Mouse (Mus musculus): ENCODE measurements around the gene Safb2. TPM values are rescaled to one million over a fixed set of nuclear protein-coding genes. Genes with fewer than 3 reads are reported as not detected.
"Not testable (repeated sequence)": the region's sequence is repeated elsewhere in the genome, so short reads cannot be mapped to it uniquely, and the experiment has no call there.

Gene Safb2
- polyA plus RNA-seq, 1 experiment from 2014 or later = 73.5 TPM

- Histone ChIP-seq H3K4me2 (replicated peaks; ENCODE audit: low read depth, low read length) (peak overlapping the region; percentile 98), H3K27me3 (ENCODE audit: control insufficient read depth, insufficient read depth, low read length) (no peaks in the 10 kb centered on the region), H3K9ac (replicated peaks; ENCODE audit: low read depth, low read length) (no peak overlapping the region), H3K36me3 (ENCODE audit: control insufficient read depth, insufficient read depth, low read length) (peaks cover 20% of the 10 kb centered on the region; the same call in 1 of the 2 replicates), H3K4me3 (ENCODE audit: low read depth, low read length) (peak overlapping the region; percentile 85; the same call in 1 of the 2 replicates), H3K27ac (ENCODE audit: low read length) (no peak overlapping the region), H3K9me3 (ENCODE audit: control insufficient read depth, low read depth, low read length) (no peaks in the 10 kb centered on the region), H3K4me1 (ENCODE audit: control insufficient read depth, insufficient read depth, low read length) (peaks cover 13% of the 10 kb centered on the region)
- WGBS = 78% methylated on average over 3 of the region's 3 CpGs
- no peak for ATAC-seq (ENCODE audit: insufficient number of reproducible peaks, insufficient read depth, low FRiP score, low read depth)
Observed at GRCm38 (mm10) chr17:56625495-56625894, 41.1 kb upstream of the Safb2 start.

- H3K4me1 ChIP-seq (ENCODE audit: control insufficient read depth, insufficient read depth, low read length) = peaks cover 12% of the 10 kb centered on the region; the same call in 1 of the 2 replicates
- H3K4me3 ChIP-seq (ENCODE audit: low read depth, low read length) = no peak overlapping the region
- no peak overlapping the region for H3K9ac ChIP-seq (replicated peaks; ENCODE audit: low read depth, low read length)
- H3K4me2 ChIP-seq (replicated peaks; ENCODE audit: low read depth, low read length) = no peak overlapping the region
- H3K27me3 ChIP-seq (ENCODE audit: control insufficient read depth, insufficient read depth, low read length) = no peaks in the 10 kb centered on the region
- H3K27ac ChIP-seq (ENCODE audit: low read length) = no peak overlapping the region
- 89% methylated on average over 8 of the region's 8 CpGs for WGBS
- no peak for ATAC-seq (ENCODE audit: insufficient number of reproducible peaks, insufficient read depth, low FRiP score, low read depth)
- H3K36me3 ChIP-seq (ENCODE audit: control insufficient read depth, insufficient read depth, low read length) = peaks cover 61% of the 10 kb centered on the region
- H3K9me3 ChIP-seq (ENCODE audit: control insufficient read depth, low read depth, low read length) = no peaks in the 10 kb centered on the region
Observed at GRCm38 (mm10) chr17:56617628-56618027, 33.2 kb upstream of the Safb2 start.

- H3K9me3 ChIP-seq (ENCODE audit: control insufficient read depth, low read depth, low read length) = no peaks in the 10 kb centered on the region
- H3K9ac ChIP-seq (replicated peaks; ENCODE audit: low read depth, low read length) = no peak overlapping the region
- WGBS = 76% methylated on average over 3 of the region's 3 CpGs
- peaks cover 59% of the 10 kb centered on the region for H3K36me3 ChIP-seq (ENCODE audit: control insufficient read depth, insufficient read depth, low read length)
- H3K4me1 ChIP-seq (ENCODE audit: control insufficient read depth, insufficient read depth, low read length) = peaks cover 12% of the 10 kb centered on the region; the same call in 1 of the 2 replicates
- no peak overlapping the region for H3K27ac ChIP-seq (ENCODE audit: low read length)
- no peak overlapping the region for H3K4me2 ChIP-seq (replicated peaks; ENCODE audit: low read depth, low read length)
- H3K27me3 ChIP-seq (ENCODE audit: control insufficient read depth, insufficient read depth, low read length) = no peaks in the 10 kb centered on the region
- ATAC-seq (ENCODE audit: insufficient number of reproducible peaks, insufficient read depth, low FRiP score, low read depth) = no peak
- H3K4me3 ChIP-seq (ENCODE audit: low read depth, low read length) = no peak overlapping the region
Observed at GRCm38 (mm10) chr17:56616725-56617124, 32.3 kb upstream of the Safb2 start.

- Histone ChIP-seq H3K4me2 (replicated peaks; ENCODE audit: low read depth, low read length) (no peak overlapping the region), H3K9me3 (ENCODE audit: control insufficient read depth, low read depth, low read length) (no peaks in the 10 kb centered on the region), H3K4me3 (ENCODE audit: low read depth, low read length) (no peak overlapping the region), H3K36me3 (ENCODE audit: control insufficient read depth, insufficient read depth, low read length) (peaks cover 55% of the 10 kb centered on the region), H3K4me1 (ENCODE audit: control insufficient read depth, insufficient read depth, low read length) (peaks cover 15% of the 10 kb centered on the region; the same call in 1 of the 2 replicates), H3K27me3 (ENCODE audit: control insufficient read depth, insufficient read depth, low read length) (no peaks in the 10 kb centered on the region), H3K9ac (replicated peaks; ENCODE audit: low read depth, low read length) (no peak overlapping the region), H3K27ac (ENCODE audit: low read length) (no peak overlapping the region)
- 85% methylated on average over 4 of the region's 4 CpGs for WGBS
- ATAC-seq (ENCODE audit: insufficient number of reproducible peaks, insufficient read depth, low FRiP score, low read depth) = no peak
Observed at GRCm38 (mm10) chr17:56615792-56616191, 31.4 kb upstream of the Safb2 start.

- no peaks in the 10 kb centered on the region for H3K27me3 ChIP-seq (ENCODE audit: control insufficient read depth, insufficient read depth, low read length)
- H3K4me3 ChIP-seq (ENCODE audit: low read depth, low read length) = peak overlapping the region; percentile 70; the same call in 1 of the 2 replicates
- peak overlapping the region; percentile 89 for H3K4me2 ChIP-seq (replicated peaks; ENCODE audit: low read depth, low read length)
- peaks cover 49% of the 10 kb centered on the region for H3K36me3 ChIP-seq (ENCODE audit: control insufficient read depth, insufficient read depth, low read length)
- H3K27ac ChIP-seq (ENCODE audit: low read length) = no peak overlapping the region
- peak overlapping the region; percentile 83; the same call in 1 of the 2 replicates for H3K9ac ChIP-seq (replicated peaks; ENCODE audit: low read depth, low read length)
- no peaks in the 10 kb centered on the region for H3K9me3 ChIP-seq (ENCODE audit: control insufficient read depth, low read depth, low read length)
- H3K4me1 ChIP-seq (ENCODE audit: control insufficient read depth, insufficient read depth, low read length) = peaks cover 15% of the 10 kb centered on the region; the same call in 1 of the 2 replicates
- WGBS = 77% methylated on average over 11 of the region's 11 CpGs
- ATAC-seq (ENCODE audit: insufficient number of reproducible peaks, insufficient read depth, low FRiP score, low read depth) = no peak
Observed at GRCm38 (mm10) chr17:56615136-56615784, 30.9 kb upstream of the Safb2 start.

GRCm38 (mm10) chr17:56614391-56615135 is 30.2 kb upstream of the Safb2 start:
- peaks cover 42% of the 10 kb centered on the region for H3K36me3 ChIP-seq (ENCODE audit: control insufficient read depth, insufficient read depth, low read length)
- peak overlapping the region; percentile 70 for H3K4me3 ChIP-seq (ENCODE audit: low read depth, low read length)
- H3K4me1 ChIP-seq (ENCODE audit: control insufficient read depth, insufficient read depth, low read length) = peaks cover 15% of the 10 kb centered on the region; the same call in 1 of the 2 replicates
- no peaks in the 10 kb centered on the region for H3K27me3 ChIP-seq (ENCODE audit: control insufficient read depth, insufficient read depth, low read length)
- peak overlapping the region; percentile 89 for H3K4me2 ChIP-seq (replicated peaks; ENCODE audit: low read depth, low read length)
- 27% methylated on average over 14 of the region's 14 CpGs for WGBS
- H3K9ac ChIP-seq (replicated peaks; ENCODE audit: low read depth, low read length) = peak overlapping the region; percentile 83
- no peak for ATAC-seq (ENCODE audit: insufficient number of reproducible peaks, insufficient read depth, low FRiP score, low read depth)
- no peaks in the 10 kb centered on the region for H3K9me3 ChIP-seq (ENCODE audit: control insufficient read depth, low read depth, low read length)
- no peak overlapping the region; the same call in 1 of the 2 replicates for H3K27ac ChIP-seq (ENCODE audit: low read length)

- H3K27me3 ChIP-seq (ENCODE audit: control insufficient read depth, insufficient read depth, low read length); H3K9me3 ChIP-seq (ENCODE audit: control insufficient read depth, low read depth, low read length); ATAC-seq (ENCODE audit: insufficient number of reproducible peaks, insufficient read depth, low FRiP score, low read depth): not testable (repeated sequence)
- peak overlapping the region; percentile 70 for H3K4me3 ChIP-seq (ENCODE audit: low read depth, low read length)
- peak overlapping the region; percentile 80 for H3K27ac ChIP-seq (ENCODE audit: low read length)
- H3K4me2 ChIP-seq (replicated peaks; ENCODE audit: low read depth, low read length) = peak overlapping the region; percentile 89
- WGBS = under 1% methylated on average over 26 of the region's 26 CpGs
- H3K4me1 ChIP-seq (ENCODE audit: control insufficient read depth, insufficient read depth, low read length) = peaks cover 15% of the 10 kb centered on the region; the same call in 1 of the 2 replicates
- peaks cover 38% of the 10 kb centered on the region for H3K36me3 ChIP-seq (ENCODE audit: control insufficient read depth, insufficient read depth, low read length)
- H3K9ac ChIP-seq (replicated peaks; ENCODE audit: low read depth, low read length) = peak overlapping the region; percentile 83
Observed at GRCm38 (mm10) chr17:56613893-56614292, 29.5 kb upstream of the Safb2 start.

GRCm38 (mm10) chr17:56613236-56613844 is 29.0 kb upstream of the Safb2 start, which contains the start of gene Rpl36:
TSS of gene Rpl36 (plus strand) at chr17:56613416.
- Histone ChIP-seq H3K9ac (replicated peaks; ENCODE audit: low read depth, low read length) (peak within 1 kb of the TSS; percentile 83), H3K4me1 (ENCODE audit: control insufficient read depth, insufficient read depth, low read length) (peaks cover 20% of the 10 kb centered on the region; the same call in 1 of the 2 replicates), H3K9me3 (ENCODE audit: control insufficient read depth, low read depth, low read length) (no peaks in the 10 kb centered on the region), H3K4me2 (replicated peaks; ENCODE audit: low read depth, low read length) (peak within 1 kb of the TSS; percentile 89), H3K36me3 (ENCODE audit: control insufficient read depth, insufficient read depth, low read length) (peaks cover 33% of the 10 kb centered on the region), H3K27me3 (ENCODE audit: control insufficient read depth, insufficient read depth, low read length) (no peaks in the 10 kb centered on the region), H3K27ac (ENCODE audit: low read length) (peak within 1 kb of the TSS; percentile 80), H3K4me3 (ENCODE audit: low read depth, low read length) (peak within 1 kb of the TSS; percentile 70)
- under 1% methylated on average over 52 of the region's 52 CpGs for WGBS
- ATAC-seq (ENCODE audit: insufficient number of reproducible peaks, insufficient read depth, low FRiP score, low read depth) = peak; percentile 68

Measured in stomach, embryonic 14.5 days (tissue).